Mouse (Mus musculus): ENCODE data around the gene Dnase1.

DNA sequence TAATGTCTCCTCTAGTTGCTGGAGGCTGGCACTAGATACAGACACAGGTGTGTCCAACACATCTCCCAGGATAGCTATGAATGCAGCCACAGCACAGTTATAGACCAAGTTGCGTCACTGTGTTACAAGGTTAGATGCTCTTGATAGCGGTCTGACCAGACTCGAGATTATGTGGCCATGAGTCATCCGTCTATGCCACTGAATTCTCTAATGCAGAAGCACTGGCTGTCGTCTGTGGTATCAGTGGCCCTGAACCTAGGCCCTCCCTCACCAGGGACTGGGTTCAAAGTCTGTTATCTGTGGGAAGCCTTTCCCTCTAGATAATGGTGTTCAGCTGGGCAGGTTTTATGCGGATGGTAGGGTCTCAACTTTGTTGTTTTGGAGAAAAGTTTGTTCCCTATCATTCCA, 4.4 kb upstream of the Dnase1 start:
- TF ChIP-seq CTCF (IDR thresholded peaks at IDR 0.05; ENCODE audit: insufficient read depth, low read length), result no peak
- no peak for TF ChIP-seq POLR2A (IDR thresholded peaks at IDR 0.05; ENCODE audit: borderline replicate concordance, extremely low read depth, low read depth, low read length)
